Mouse (Mus musculus): ENCODE measurements around the gene Hic1.

Hic1 gene

GRCm38 (mm10) chr11:75148332-75149035 is 20.8 kb downstream of the Hic1 start:
- DNase-seq (ENCODE audit: low spot score), result no peak

GRCm38 (mm10) chr11:75147846-75148168 is 21.5 kb downstream of the Hic1 start:
- DNase-seq (ENCODE audit: low spot score), result no peak

- DNase-seq (ENCODE audit: low spot score), result no peak
These were observed 22.0 kb downstream of the Hic1 start for GRCm38 (mm10) chr11:75147106-75147845.

GRCm38 (mm10) chr11:75145841-75146240 is 23.5 kb downstream of the Hic1 start:
- no peak for DNase-seq (ENCODE audit: low spot score)

- DNase-seq (ENCODE audit: low spot score), result no peak
These were observed 26.6 kb downstream of the Hic1 start for GRCm38 (mm10) chr11:75142749-75143148.

GRCm38 (mm10) chr11:75141913-75142312 is 27.4 kb downstream of the Hic1 start:
- DNase-seq (ENCODE audit: low spot score), result no peak

GRCm38 (mm10) chr11:75141038-75141437 is 28.3 kb downstream of the Hic1 start:
- no peak for DNase-seq (ENCODE audit: low spot score)

- DNase-seq (ENCODE audit: low spot score), result no peak
These were observed 28.9 kb downstream of the Hic1 start for GRCm38 (mm10) chr11:75140431-75140830.

- DNase-seq (ENCODE audit: low spot score), result peak; percentile 66
These were observed 30.0 kb downstream of the Hic1 start for GRCm38 (mm10) chr11:75139122-75139963.

GRCm38 (mm10) chr11:75136666-75137398 is 32.5 kb downstream of the Hic1 start:
- peak; percentile 62 for DNase-seq (ENCODE audit: low spot score)

- DNase-seq (ENCODE audit: low spot score), result no peak
These were observed 34.0 kb downstream of the Hic1 start for GRCm38 (mm10) chr11:75135358-75135757.

GRCm38 (mm10) chr11:75134485-75135068 is 34.7 kb downstream of the Hic1 start:
- DNase-seq (ENCODE audit: low spot score), result no peak

- peak; percentile 50 for DNase-seq (ENCODE audit: low spot score)
These were observed 35.4 kb downstream of the Hic1 start for GRCm38 (mm10) chr11:75133951-75134350.

GRCm38 (mm10) chr11:75133391-75133790 is 35.9 kb downstream of the Hic1 start:
- DNase-seq (ENCODE audit: low spot score), result no peak

GRCm38 (mm10) chr11:75132278-75132677 is 37.0 kb downstream of the Hic1 start:
- DNase-seq (ENCODE audit: low spot score), result no peak

GRCm38 (mm10) chr11:75131300-75131699 is 38.0 kb downstream of the Hic1 start:
- DNase-seq (ENCODE audit: low spot score), result no peak

GRCm38 (mm10) chr11:75129481-75129880 is 39.8 kb downstream of the Hic1 start:
- no peak for DNase-seq (ENCODE audit: low spot score)

- DNase-seq (ENCODE audit: low spot score), result no peak
These were observed 42.9 kb downstream of the Hic1 start for GRCm38 (mm10) chr11:75126384-75126783.

GRCm38 (mm10) chr11:75124406-75124805 is 44.9 kb downstream of the Hic1 start:
- no peak for DNase-seq (ENCODE audit: low spot score)

GRCm38 (mm10) chr11:75121348-75121747 is 48.0 kb downstream of the Hic1 start:
- DNase-seq (ENCODE audit: low spot score), result no peak

- no peak for DNase-seq (ENCODE audit: low spot score)
These were observed 49.5 kb downstream of the Hic1 start for GRCm38 (mm10) chr11:75119841-75120240.

GRCm38 (mm10) chr11:75119298-75119697 is 50.0 kb downstream of the Hic1 start:
- DNase-seq (ENCODE audit: low spot score), result no peak

All from yolk sac, embryonic 10.5 days (tissue).